26 mouse cellular contexts compared by ENCODE assay signal in the genomic region with DNA sequence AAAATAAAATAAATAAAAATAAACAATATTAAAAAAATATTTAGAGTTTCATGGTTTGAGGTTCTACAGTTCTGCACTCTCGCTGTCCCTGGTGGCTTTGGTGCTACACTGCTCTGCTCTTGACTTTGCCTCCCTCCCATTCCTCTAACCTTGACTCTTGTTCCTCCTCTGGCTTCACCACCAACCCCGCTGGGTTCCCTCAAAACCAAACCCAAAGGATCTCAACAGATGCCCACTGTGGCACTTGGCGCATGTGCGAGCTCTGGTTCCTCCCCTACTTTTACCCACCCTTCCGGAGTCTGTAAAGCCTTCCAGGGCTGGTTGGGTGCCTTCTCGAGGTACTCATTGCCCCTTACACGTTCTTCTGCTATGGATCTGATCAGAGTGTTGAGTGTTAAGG. TPM values are rescaled to one million over a fixed set of nuclear protein-coding genes. Genes with fewer than 3 reads are reported as not detected.
A peak's percentile ranks its signal among the peaks of the same experiment; 100 is the strongest.
DNase-seq lines count a peak whose midpoint lies in the region; ATAC-seq lines count a peak whose summit lies in the region.
"Had no signal": no experiment of that assay in that cellular context is flagged by ENCODE, and none has a peak within 500 bp of the region (broad histone marks: within the 10 kb centered on the region; RNA-seq: fewer than 3 reads in every experiment).

No protein-coding gene starts in this region.

- ATAC-seq in midbrain, embryonic 11.5 days (ENCODE audit: low FRiP score), result no peak
- ATAC-seq in midbrain, embryonic 13.5 days, result no peak
- ATAC-seq in megakaryocyte progenitor cell, adult 5-6 weeks (replicated peaks; ENCODE audit: poor library complexity), result peak; percentile 38; the same call in 1 of the 2 replicates
- ATAC-seq: activated CD4-positive, CD25-positive, alpha-beta regulatory T cell, adult 4 months; forebrain, embryonic 15.5 days had no signal

- H3K36me3 ChIP-seq in midbrain, embryonic 11.5 days (ENCODE audit: control insufficient read depth, insufficient read depth, low read length), result no peaks in the 10 kb centered on the region
- peaks cover 6% of the 10 kb centered on the region; the same call in 1 of the 2 replicates for H3K36me3 ChIP-seq in midbrain, embryonic 13.5 days
- H3K36me3 ChIP-seq: forebrain, embryonic 15.5 days; heart, embryonic 12.5 days; hindbrain, embryonic 12.5 days; hindbrain, embryonic 15.5 days had no signal

- H3K4me2 ChIP-seq in midbrain, embryonic 11.5 days, result no peak overlapping the region
- no peak overlapping the region for H3K4me2 ChIP-seq in midbrain, embryonic 13.5 days (replicated peaks)
- H3K4me2 ChIP-seq: embryonic facial prominence, embryonic 13.5 days; forebrain, embryonic 12.5 days; forebrain, embryonic 15.5 days; heart, embryonic 12.5 days; heart, embryonic 15.5 days; hindbrain, embryonic 12.5 days; hindbrain, embryonic 15.5 days had no signal

- H3K9ac ChIP-seq in midbrain, embryonic 11.5 days (ENCODE audit: low read length), result no peak overlapping the region
- H3K9ac ChIP-seq in midbrain, embryonic 13.5 days (replicated peaks), result no peak overlapping the region
- H3K9ac ChIP-seq: embryonic facial prominence, embryonic 13.5 days; forebrain, embryonic 12.5 days; forebrain, embryonic 15.5 days; heart, embryonic 12.5 days; heart, embryonic 15.5 days; hindbrain, embryonic 12.5 days; hindbrain, embryonic 15.5 days had no signal

- H3K9me3 ChIP-seq in midbrain, embryonic 11.5 days (ENCODE audit: control insufficient read depth, low read length), result no peaks in the 10 kb centered on the region
- no peaks in the 10 kb centered on the region for H3K9me3 ChIP-seq in midbrain, embryonic 13.5 days
- H3K9me3 ChIP-seq: embryonic facial prominence, embryonic 10.5 days; embryonic facial prominence, embryonic 13.5 days; forebrain, embryonic 12.5 days; forebrain, embryonic 15.5 days; heart, embryonic 12.5 days; heart, embryonic 15.5 days; hindbrain, embryonic 12.5 days; hindbrain, embryonic 15.5 days had no signal

- no peak overlapping the region for H3K4me3 ChIP-seq in midbrain, embryonic 11.5 days (ENCODE audit: low read depth, low read length)
- H3K4me3 ChIP-seq in midbrain, embryonic 13.5 days (replicated peaks), result no peak overlapping the region
- H3K4me3 ChIP-seq: embryonic facial prominence, embryonic 10.5 days; embryonic facial prominence, embryonic 13.5 days; erythroblast, embryonic 14.5 days; forebrain, embryonic 12.5 days; forebrain, embryonic 15.5 days; heart, embryonic 12.5 days; heart, embryonic 15.5 days; hindbrain, embryonic 12.5 days; hindbrain, embryonic 15.5 days had no signal

- DNase-seq in cerebellum, adult 11-12 months, result peak; percentile 51
- DNase-seq in cerebellum, postnatal 14 days, result no peak
- peak; percentile 8 for DNase-seq in midbrain, embryonic 11.5 days (ENCODE audit: low spot score, missing footprints)
- DNase-seq in heart, postnatal 14 days, result no peak
- DNase-seq: adrenal gland, adult 8-10 months; adrenal gland, postnatal 25 days; cerebellum, adult 8-10 months; cerebellum, postnatal 25 days; embryo, embryonic 11 days; gastrocnemius, postnatal 14 days; heart, adult 18-20 months; heart, postnatal 10 days; heart, postnatal 4 days; kidney, adult 11 months had no signal

- intact Hi-C loops in heart, postnatal 14 days (cut with DNase I), result no loop called here

- 90% methylated on average over 7 of the region's 7 CpGs for WGBS in midbrain, embryonic 11.5 days
- 88% methylated on average over 7 of the region's 7 CpGs for WGBS in midbrain, embryonic 13.5 days

- H3K27ac ChIP-seq in midbrain, embryonic 11.5 days (ENCODE audit: low read depth, low read length), result no peak overlapping the region
- H3K27ac ChIP-seq in midbrain, embryonic 13.5 days, result no peak overlapping the region
- H3K27ac ChIP-seq: embryonic facial prominence, embryonic 10.5 days; embryonic facial prominence, embryonic 13.5 days; forebrain, embryonic 12.5 days; forebrain, embryonic 15.5 days; heart, embryonic 15.5 days; hindbrain, embryonic 12.5 days; hindbrain, embryonic 15.5 days had no signal

- no peaks in the 10 kb centered on the region for H3K4me1 ChIP-seq in midbrain, embryonic 11.5 days (ENCODE audit: control insufficient read depth, insufficient read depth, low read length)
- no peaks in the 10 kb centered on the region for H3K4me1 ChIP-seq in midbrain, embryonic 13.5 days (replicated peaks)
- H3K4me1 ChIP-seq: forebrain, embryonic 12.5 days had no signal

- no peaks in the 10 kb centered on the region for H3K27me3 ChIP-seq in midbrain, embryonic 11.5 days (ENCODE audit: control insufficient read depth, insufficient read depth, low read length)
- 0 out of 2 replicates have a peak, but pooled peaks cover 3% of the 10 kb centered on the region for H3K27me3 ChIP-seq in midbrain, embryonic 13.5 days
- H3K27me3 ChIP-seq: embryonic facial prominence, embryonic 13.5 days; forebrain, embryonic 15.5 days; heart, embryonic 12.5 days; heart, embryonic 15.5 days; hindbrain, embryonic 15.5 days had no signal

RNA-seq across cellular contexts. Expression of gene Tob2, which starts 16.3 kb away (rescaled TPM):
- polyA plus RNA-seq in midbrain, embryonic 11.5 days (2014; fragmentation: Nextera tagmentation; extraction: Ambion mirVana), result 10.4 and 12.9 TPM in 2 replicates
- 16.2 and 17.7 TPM in 2 replicates for polyA plus RNA-seq in midbrain, embryonic 13.5 days (2015; fragmentation: Nextera tagmentation; extraction: Ambion mirVana)
- 33.9 and 36.3 TPM in 2 replicates for total RNA-seq in megakaryocyte progenitor cell, adult 5-6 weeks (2015)
- 19.8 and 21.2 TPM in 2 replicates for total RNA-seq in megakaryocyte progenitor cell, adult 5-6 weeks (2017)
- 100 to 1,000 TPM; 119 to 131 TPM for total RNA-seq in heart, postnatal 14 days (2021)

RNA-seq across cellular contexts. Expression of gene Phf5a, which starts 29.4 kb away (rescaled TPM):
- 179 and 197 TPM in 2 replicates for polyA plus RNA-seq in midbrain, embryonic 11.5 days (2014; fragmentation: Nextera tagmentation; extraction: Ambion mirVana)
- 136 and 149 TPM in 2 replicates for polyA plus RNA-seq in midbrain, embryonic 13.5 days (2015; fragmentation: Nextera tagmentation; extraction: Ambion mirVana)
- 123 and 128 TPM in 2 replicates for total RNA-seq in megakaryocyte progenitor cell, adult 5-6 weeks (2015)
- total RNA-seq in megakaryocyte progenitor cell, adult 5-6 weeks (2017), result 83.2 and 110 TPM in 2 replicates
- total RNA-seq in heart, postnatal 14 days (2021), result 10 to 100 TPM; 41.4 to 44.2 TPM

RNA-seq across cellular contexts. Expression of gene Aco2, which starts 29.8 kb away (rescaled TPM):
- 155 and 165 TPM in 2 replicates for polyA plus RNA-seq in midbrain, embryonic 11.5 days (2014; fragmentation: Nextera tagmentation; extraction: Ambion mirVana)
- 220 and 221 TPM in 2 replicates for polyA plus RNA-seq in midbrain, embryonic 13.5 days (2015; fragmentation: Nextera tagmentation; extraction: Ambion mirVana)
- 77.3 and 90.7 TPM in 2 replicates for total RNA-seq in megakaryocyte progenitor cell, adult 5-6 weeks (2015)
- total RNA-seq in megakaryocyte progenitor cell, adult 5-6 weeks (2017), result 122 and 130 TPM in 2 replicates
- total RNA-seq in heart, postnatal 14 days (2021), result 1,000 to 10,000 TPM; 2,092 to 2,100 TPM

RNA-seq across cellular contexts. Expression of gene Tef, which starts 40.1 kb away (rescaled TPM):
- 11.0 and 12.9 TPM in 2 replicates for polyA plus RNA-seq in midbrain, embryonic 11.5 days (2014; fragmentation: Nextera tagmentation; extraction: Ambion mirVana)
- polyA plus RNA-seq in midbrain, embryonic 13.5 days (2015; fragmentation: Nextera tagmentation; extraction: Ambion mirVana), result 21.5 and 23.3 TPM in 2 replicates
- total RNA-seq in megakaryocyte progenitor cell, adult 5-6 weeks (2015), result 4.9 and 5.1 TPM in 2 replicates
- total RNA-seq in megakaryocyte progenitor cell, adult 5-6 weeks (2017), result 10.4 and 11.0 TPM in 2 replicates
- total RNA-seq in heart, postnatal 14 days (2021), result 10 to 100 TPM; 69.3 to 93.0 TPM

Comparison
In these comparisons a context has a peak if more than half of its experiments do, and no peak if none do; other contexts are left out.
1. DNase-seq: peak in cerebellum, adult 11-12 months (single experiment) and midbrain, embryonic 11.5 days (single experiment); none in cerebellum, postnatal 14 days (0 of 2) and heart, postnatal 14 days (0 of 2).
2. RNA of gene Aco2, which starts 29.8 kb away (total RNA-seq): 2,092 to 2,100 TPM in heart, postnatal 14 days; 77.3 to 130 TPM in megakaryocyte progenitor cell, adult 5-6 weeks; every median in the first group is over 10 times any median in the second.